Mouse (Mus musculus) Patski (cell line): ENCODE results near the gene Kcnb1. TPM values are rescaled to one million over a fixed set of nuclear protein-coding genes. Genes with fewer than 3 reads are reported as not detected.

ENCODE experiments used
- ATAC-seq: fragments of 100-300 bp; one replicate; pipeline ENCODE4 v1.8.0; 2021
- CTCF ChIA-PET: fragments of 350-600 bp; sonication (Branson Sonifier 250); formaldehyde crosslinking; loops from one replicate; lab custom pipeline; 2022; ENCODE audit warnings: inconsistent platforms; lab: Charles Lee
- POLR2A ChIA-PET: fragments of 350-600 bp; sonication (Branson Sonifier 250); formaldehyde crosslinking; loops from one replicate; lab custom pipeline; 2022; ENCODE audit warnings: antibody characterized with exemption, inconsistent platforms; lab: Charles Lee
- DNase-seq: peaks from one replicate; pipeline ENCODE4 v3.0.0-alpha.2; 2011; ENCODE audit warnings: low read depth, low spot score
- H3K27me3 ChIP-seq: fragments of 371-371 bp; one replicate; pipeline ENCODE4 v1.5.1; 2021
- CTCF ChIP-seq: fragments of 100-300 bp; IDR thresholded peaks from one replicate; pipeline ENCODE4 v1.5.1; 2021
- in situ Hi-C: fragments of 300-500 bp; cut with MboI; formaldehyde crosslinking; loops from 3 replicates; pipeline ENCODE4 v1.11.1; 2018; ENCODE audit warnings: low pct_unique_long_range_greater_than_20kb, mixed read lengths
- polyA plus RNA-seq: library from polyadenylated mRNA; unstranded; gene quantifications from one replicate; pipeline ENCODE4 v1.2.3, GENCODE M21; 2021

Kcnb1 gene
- polyA plus RNA-seq, 1 experiment from 2014 or later, result 1.5 TPM

DNA sequence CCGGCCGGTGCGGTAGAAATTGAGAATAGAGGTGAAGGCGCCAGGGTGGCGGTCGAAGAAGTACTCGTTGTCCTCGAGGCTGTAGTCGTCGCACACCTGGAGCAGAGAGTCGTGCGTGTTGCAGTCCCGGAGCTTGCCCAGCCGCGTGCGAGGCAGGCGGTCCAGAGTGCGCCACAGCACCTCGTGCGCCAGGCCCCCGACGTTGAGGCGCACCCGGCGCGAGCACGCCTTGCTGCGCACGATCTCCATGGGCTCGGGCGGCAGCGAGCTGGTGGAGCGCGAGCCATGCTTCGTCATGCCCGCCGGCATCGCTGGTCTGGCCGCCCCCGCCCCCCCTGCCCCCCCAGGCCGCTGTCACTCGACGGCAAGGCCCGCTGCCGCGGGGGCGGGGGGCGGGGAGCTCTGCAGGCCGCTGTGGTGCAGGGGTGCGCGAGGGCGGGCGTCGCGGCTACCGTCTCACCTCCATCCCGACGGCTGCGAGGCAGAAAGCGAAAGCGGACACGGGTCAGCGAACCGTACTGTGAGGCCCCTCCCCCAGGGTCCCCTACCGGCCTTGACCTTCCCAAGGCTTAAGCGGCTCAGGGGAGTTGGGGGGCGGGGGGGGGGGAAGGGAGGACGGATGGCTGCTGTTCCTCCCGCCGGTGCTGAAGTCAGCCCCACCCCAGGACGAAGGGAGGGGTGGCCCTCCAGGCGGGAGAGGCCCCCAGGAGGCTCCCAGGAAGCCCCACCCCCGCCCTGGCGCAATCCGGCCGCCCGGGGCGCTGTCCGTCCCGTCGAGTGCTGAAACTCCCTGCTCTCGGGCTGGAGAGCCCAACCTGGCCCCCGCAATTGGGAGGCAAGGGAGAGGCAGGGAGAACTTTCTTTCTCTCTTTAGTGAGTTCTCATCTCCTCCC, 1.4 kb downstream of the Kcnb1 start:
- in situ Hi-C loops, result no loop called here
- ChIA-PET CTCF (no interaction called here), POLR2A (no interaction called here)
- no peak for DNase-seq
- ATAC-seq, result peak; percentile 37
- TF ChIP-seq CTCF, result no peak
- H3K27me3 ChIP-seq, result no peaks in the 10 kb centered on the region

- POLR2A ChIA-PET, result no interaction called here
- CTCF ChIA-PET, result no interaction called here
- no peak for TF ChIP-seq CTCF
- in situ Hi-C loops, result no loop called here
- DNase-seq (no peak), ATAC-seq (no peak)
- no peaks in the 10 kb centered on the region for H3K27me3 ChIP-seq
Observed at GRCm38 (mm10) chr2:167187119-167187518, 2.8 kb downstream of the Kcnb1 start.

GRCm38 (mm10) chr2:167186544-167186943, 3.4 kb downstream of the Kcnb1 start:
- CTCF ChIA-PET, result no interaction called here
- in situ Hi-C loops, result no loop called here
- H3K27me3 ChIP-seq, result no peaks in the 10 kb centered on the region
- DNase-seq, result no peak
- no peak for TF ChIP-seq CTCF
- POLR2A ChIA-PET, result no interaction called here
- ATAC-seq, result no peak

GRCm38 (mm10) chr2:167186003-167186402, 4.0 kb downstream of the Kcnb1 start:
- DNase-seq (no peak), ATAC-seq (no peak)
- ChIA-PET POLR2A (no interaction called here), CTCF (no interaction called here)
- no peak for TF ChIP-seq CTCF
- H3K27me3 ChIP-seq, result no peaks in the 10 kb centered on the region
- in situ Hi-C loops, result no loop called here

GRCm38 (mm10) chr2:167185432-167185831, 4.5 kb downstream of the Kcnb1 start:
- in situ Hi-C loops, result no loop called here
- H3K27me3 ChIP-seq, result no peaks in the 10 kb centered on the region
- TF ChIP-seq CTCF, result no peak
- ChIA-PET POLR2A (no interaction called here), CTCF (no interaction called here)
- ATAC-seq (no peak), DNase-seq (no peak)

DNA sequence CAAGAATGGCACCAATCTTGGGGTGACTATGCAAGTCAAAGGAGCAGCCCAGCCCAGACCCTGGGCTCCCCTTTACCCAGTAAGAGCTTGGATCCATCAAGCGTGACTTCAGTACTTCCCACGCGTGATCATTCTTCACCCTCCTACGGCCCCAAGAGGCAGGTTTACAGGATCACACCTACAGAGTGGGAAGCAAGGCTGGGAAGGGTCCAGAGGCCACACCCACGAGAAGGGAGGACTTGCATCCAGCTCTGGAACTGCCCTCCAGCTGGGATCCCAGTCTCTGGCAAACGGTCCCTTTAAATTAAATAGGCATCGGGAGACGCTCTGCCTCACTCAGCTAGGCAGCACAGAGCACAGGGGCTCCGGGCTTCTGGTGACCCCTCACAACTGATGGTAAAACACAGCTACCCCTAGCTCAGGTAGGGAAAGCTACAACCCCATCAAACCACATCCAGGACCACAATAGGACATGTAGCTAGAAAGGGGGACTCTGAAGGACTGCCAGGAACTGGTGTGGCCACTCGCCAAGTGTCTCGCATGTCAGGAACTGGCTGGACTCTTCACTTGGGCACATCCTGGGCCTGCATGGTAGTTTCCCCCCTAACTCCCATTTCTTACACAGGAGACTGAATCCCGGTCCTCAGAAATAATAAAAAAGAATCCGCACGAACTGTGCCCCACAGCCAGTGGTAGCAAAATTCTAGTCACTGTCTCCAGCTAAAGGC, 8.1 kb downstream of the Kcnb1 start:
- ATAC-seq (no peak), DNase-seq (no peak)
- ChIA-PET CTCF (no interaction called here), POLR2A (no interaction called here)
- no peak for TF ChIP-seq CTCF
- no peaks in the 10 kb centered on the region for H3K27me3 ChIP-seq
- in situ Hi-C loops, result no loop called here

DNA sequence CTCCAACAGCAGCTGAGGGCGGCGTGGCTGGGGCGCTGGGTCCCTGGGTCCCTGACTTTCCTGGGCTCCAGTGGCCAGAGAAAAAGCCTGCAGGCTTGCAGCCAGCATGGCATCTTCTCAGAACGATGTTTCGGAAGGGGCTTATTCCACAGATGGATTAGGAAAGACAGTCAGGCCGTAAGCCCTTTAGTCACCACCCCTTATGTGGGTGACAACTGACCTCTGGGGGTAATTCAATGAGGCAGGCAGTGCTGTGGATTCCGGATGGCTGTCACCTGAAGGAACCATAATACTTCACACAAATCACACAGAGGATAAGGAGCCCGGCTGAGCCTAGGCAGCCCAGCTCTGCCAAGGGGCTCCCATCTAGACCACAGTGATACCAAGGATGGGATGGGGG, 8.9 kb downstream of the Kcnb1 start:
- TF ChIP-seq CTCF, result no peak
- no peaks in the 10 kb centered on the region for H3K27me3 ChIP-seq
- ChIA-PET CTCF (interaction anchor here (0.7 kb wide), 1 partner anchor 9 kb away, joined by 3 read pairs; the partner anchor contains the start of gene Kcnb1), POLR2A (interaction anchor here (0.6 kb wide), 1 partner anchor 1217 kb away, joined by 3 read pairs; no protein-coding TSS in a partner anchor)
- in situ Hi-C loops, result no loop called here
- DNase-seq, result no peak
- no peak for ATAC-seq

- ChIA-PET POLR2A (no interaction called here), CTCF (no interaction called here)
- DNase-seq (no peak), ATAC-seq (no peak)
- in situ Hi-C loops, result no loop called here
- TF ChIP-seq CTCF, result no peak
- no peaks in the 10 kb centered on the region for H3K27me3 ChIP-seq
Observed at GRCm38 (mm10) chr2:167179301-167179700, 10.7 kb downstream of the Kcnb1 start.

GRCm38 (mm10) chr2:167177231-167177641, 12.7 kb downstream of the Kcnb1 start:
- ChIA-PET POLR2A (no interaction called here), CTCF (interaction anchor here (1.1 kb wide), 1 partner anchor 9 kb away, joined by 3 read pairs; no protein-coding TSS in a partner anchor)
- in situ Hi-C loops, result no loop called here
- no peak for TF ChIP-seq CTCF
- ATAC-seq, result no peak
- DNase-seq, result no peak
- no peaks in the 10 kb centered on the region for H3K27me3 ChIP-seq

GRCm38 (mm10) chr2:167175284-167175683, 14.7 kb downstream of the Kcnb1 start:
- ChIA-PET POLR2A (no interaction called here), CTCF (interaction anchor here (1.2 kb wide), 1 partner anchor 10 kb away, joined by 3 read pairs; no protein-coding TSS in a partner anchor)
- ATAC-seq (no peak), DNase-seq (no peak)
- in situ Hi-C loops, result no loop called here
- no peaks in the 10 kb centered on the region for H3K27me3 ChIP-seq
- no peak for TF ChIP-seq CTCF
